Mouse (Mus musculus) granulocyte monocyte progenitor cell, adult 5-6 weeks (primary cell): Measurements from ENCODE around the gene Cpne9. TPM values are rescaled to one million over a fixed set of nuclear protein-coding genes. Genes with fewer than 3 reads are reported as not detected.
"Not testable (repeated sequence)": the region's sequence is repeated elsewhere in the genome, so short reads cannot be mapped to it uniquely, and the experiment has no call there.

ENCODE experiments used
- ATAC-seq: replicated peaks from 2 replicates; pipeline ENCODE4 v1.8.0; 2016; ENCODE audit warnings: mild to moderate bottlenecking, moderate TSS enrichment, inconsistent platforms; ENCODE audit not compliant: poor library complexity, severe bottlenecking
- total RNA-seq, 2 experiments: library from RNA; stranded (forward) in 1 of 2; stranded (reverse) in 1 of 2; fragments of 200-712, 200-1000 nt in 1 of 2; fragments of >200 nt in 1 of 2; fragmentation: Nextera tagmentation in 1 of 2; gene quantifications; 2 replicates each; pipeline ENCODE4 v1.2.3; 2014 to 2017

Cpne9 gene
- total RNA-seq, 2 experiments from 2014 or later: not detected

- ATAC-seq: no peak
Observed at GRCm38 (mm10) chr6:113286316-113286715, 4.2 kb downstream of the Cpne9 start.

- no peak for ATAC-seq
Observed at GRCm38 (mm10) chr6:113287236-113287635, 5.1 kb downstream of the Cpne9 start.

- ATAC-seq: no peak
Observed at GRCm38 (mm10) chr6:113289346-113289745, 7.2 kb downstream of the Cpne9 start.

GRCm38 (mm10) chr6:113290346-113290745 lies 8.2 kb downstream of the Cpne9 start:
- ATAC-seq: no peak

- ATAC-seq: no peak
Observed at GRCm38 (mm10) chr6:113292938-113293337, 10.8 kb downstream of the Cpne9 start.

- ATAC-seq: no peak
Observed at GRCm38 (mm10) chr6:113296046-113296445, 13.9 kb downstream of the Cpne9 start.

GRCm38 (mm10) chr6:113296639-113297038 lies 14.5 kb downstream of the Cpne9 start:
- ATAC-seq: no peak

- ATAC-seq: no peak
Observed at GRCm38 (mm10) chr6:113301350-113301749, 19.2 kb downstream of the Cpne9 start.

GRCm38 (mm10) chr6:113302258-113302657 lies 20.2 kb downstream of the Cpne9 start:
- peak; percentile 34 for ATAC-seq

GRCm38 (mm10) chr6:113306322-113306985 lies 24.3 kb downstream of the Cpne9 start:
- peak; percentile 70 for ATAC-seq

- peak; percentile 17 for ATAC-seq
Observed at GRCm38 (mm10) chr6:113306986-113307349, 24.9 kb downstream of the Cpne9 start, which contains the start of gene Brpf1. Gene Brpf1 (plus strand): TSS chr6:113307137.

- peak; percentile 36 for ATAC-seq
Observed at GRCm38 (mm10) chr6:113307481-113308121, 25.5 kb downstream of the Cpne9 start.

GRCm38 (mm10) chr6:113308141-113308540 lies 26.0 kb downstream of the Cpne9 start:
- ATAC-seq: peak; percentile 36

- ATAC-seq: no peak
Observed at GRCm38 (mm10) chr6:113315972-113316371, 33.9 kb downstream of the Cpne9 start.

- peak; percentile 89 for ATAC-seq
Observed at GRCm38 (mm10) chr6:113326533-113327315, 44.6 kb downstream of the Cpne9 start, which contains the start of gene Ogg1. Gene Ogg1 (plus strand): TSS chr6:113326972.

- ATAC-seq: no peak
Observed at GRCm38 (mm10) chr6:113329396-113329795, 47.3 kb downstream of the Cpne9 start.

- ATAC-seq: peak; percentile 59
Observed at GRCm38 (mm10) chr6:113330547-113330946, 48.4 kb downstream of the Cpne9 start.

- no peak for ATAC-seq
Observed at GRCm38 (mm10) chr6:113331721-113332120, 49.6 kb downstream of the Cpne9 start.

GRCm38 (mm10) chr6:113332734-113333133 lies 50.6 kb downstream of the Cpne9 start:
- not testable (repeated sequence) for ATAC-seq

GRCm38 (mm10) chr6:113333137-113333950 lies 51.2 kb downstream of the Cpne9 start:
- ATAC-seq: 0 out of 2 replicates have a peak, but pooled peaks have one; percentile 4
